Mouse (Mus musculus): ENCODE results near the gene Foxn1.

Foxn1 gene

GRCm38 (mm10) chr11:78358330-78359007, 27.9 kb downstream of the Foxn1 start:
- peak; percentile 39 to 62 for DNase-seq (ENCODE audit: low spot score in 2 of 2)

- peak in 1 of 2 experiments; percentile 73 for DNase-seq (ENCODE audit: low spot score in 2 of 2)
These were observed 30.7 kb downstream of the Foxn1 start for GRCm38 (mm10) chr11:78355471-78356238.

GRCm38 (mm10) chr11:78354905-78355304, 31.5 kb downstream of the Foxn1 start:
- DNase-seq (ENCODE audit: low spot score in 2 of 2): no peak

- DNase-seq (ENCODE audit: low spot score in 2 of 2): no peak
These were observed 33.3 kb downstream of the Foxn1 start for GRCm38 (mm10) chr11:78353081-78353480.

GRCm38 (mm10) chr11:78349441-78350358, 36.7 kb downstream of the Foxn1 start:
- no peak for DNase-seq (ENCODE audit: low spot score in 2 of 2)

GRCm38 (mm10) chr11:78348474-78348873, 37.9 kb downstream of the Foxn1 start:
- no peak for DNase-seq (ENCODE audit: low spot score in 2 of 2)

DNA sequence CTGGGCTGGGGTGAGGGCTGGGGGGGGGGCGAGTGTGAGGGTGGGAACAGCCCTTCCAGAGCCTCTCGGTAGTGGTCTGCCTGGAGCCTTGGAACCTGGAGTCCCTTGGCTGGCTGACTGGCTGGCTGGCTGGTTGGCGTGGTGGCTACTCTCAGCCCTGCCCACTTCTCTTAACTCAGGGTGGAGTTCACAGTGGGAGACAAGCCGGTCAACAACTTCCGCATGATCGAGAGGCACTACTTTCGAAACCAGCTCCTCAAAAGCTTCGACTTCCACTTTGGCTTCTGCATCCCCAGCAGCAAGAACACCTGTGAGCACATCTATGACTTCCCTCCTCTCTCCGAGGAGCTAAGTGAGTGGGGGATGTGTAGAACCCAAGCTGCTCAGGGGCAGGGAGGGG, 38.5 kb downstream of the Foxn1 start:
- no peak for DNase-seq (ENCODE audit: low spot score in 2 of 2)

- peak in 1 of 2 experiments; percentile 63 for DNase-seq (ENCODE audit: low spot score in 2 of 2)
These were observed 39.1 kb downstream of the Foxn1 start for GRCm38 (mm10) chr11:78347070-78347754.

GRCm38 (mm10) chr11:78346326-78347069, 39.9 kb downstream of the Foxn1 start:
- DNase-seq (ENCODE audit: low spot score in 2 of 2): no peak

- peak in 1 of 2 experiments; percentile 21 for DNase-seq (ENCODE audit: low spot score in 2 of 2)
These were observed 40.6 kb downstream of the Foxn1 start for GRCm38 (mm10) chr11:78345801-78346200.

DNA sequence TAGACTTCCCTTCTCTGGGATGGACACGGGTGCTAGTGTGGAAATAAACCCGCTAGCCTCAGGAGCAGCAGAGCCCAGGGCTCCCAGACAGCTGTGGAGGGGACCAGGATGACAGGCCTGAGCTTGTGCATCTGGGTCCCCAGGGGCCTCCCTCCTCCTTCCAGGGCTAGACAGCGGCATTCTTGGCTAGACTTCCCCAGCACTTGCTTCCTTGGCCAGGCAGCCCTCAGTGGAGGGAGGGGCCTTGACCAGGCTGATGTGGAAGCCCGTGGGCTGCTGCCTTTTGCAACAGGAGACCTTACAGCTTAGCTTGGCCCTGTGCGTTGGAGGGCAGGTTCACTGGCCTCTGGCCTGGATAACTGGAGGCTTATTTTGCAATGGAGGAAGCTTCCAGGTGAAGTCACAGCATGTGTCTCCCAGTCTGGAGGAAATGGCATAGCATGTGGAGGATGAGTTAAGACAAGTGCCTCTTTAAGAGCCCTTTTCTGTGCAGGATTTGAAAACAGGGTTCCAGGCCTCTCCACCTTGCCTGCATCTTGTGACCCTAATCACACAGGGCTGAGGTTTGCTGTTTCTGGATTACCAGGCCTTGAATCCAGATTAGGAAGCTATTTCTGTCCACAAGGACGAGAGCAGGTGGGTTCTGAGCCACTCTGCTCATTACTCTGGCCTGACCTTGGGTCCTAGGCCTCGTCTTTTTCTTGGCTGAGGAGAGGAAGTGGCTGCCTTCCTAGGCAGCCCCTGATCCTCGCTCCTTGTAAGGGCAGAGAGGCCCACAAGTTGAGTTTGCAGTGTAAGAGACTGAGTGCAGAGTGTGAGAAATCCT, 41.3 kb downstream of the Foxn1 start:
- no peak for DNase-seq (ENCODE audit: low spot score in 2 of 2)

DNA sequence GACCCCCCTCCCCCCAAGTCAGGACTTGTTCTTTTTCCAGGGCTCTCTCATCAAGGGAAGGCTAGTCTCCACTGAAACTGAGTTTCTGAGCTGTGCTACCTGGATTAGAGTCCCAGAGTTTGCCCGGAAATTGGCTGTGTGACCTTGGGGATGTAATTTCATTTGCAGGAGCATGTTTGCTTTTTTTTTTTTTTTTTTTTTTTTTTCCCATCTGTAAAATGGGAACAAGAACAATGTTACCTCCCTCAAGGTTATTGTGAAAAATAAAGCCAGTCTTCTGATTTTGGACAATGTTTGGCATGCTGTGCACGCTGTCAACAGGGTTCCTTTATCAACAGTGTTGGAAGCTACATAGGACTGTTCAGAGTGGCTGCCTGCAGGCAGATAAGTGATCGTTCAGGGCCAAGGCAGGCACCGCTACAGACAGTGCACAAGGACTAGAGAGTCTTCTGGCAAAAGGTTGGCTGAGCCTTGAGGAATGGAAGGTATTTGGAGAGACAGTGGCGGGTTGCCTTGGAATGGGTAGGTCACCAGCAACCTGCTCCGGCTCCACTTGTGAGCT, 41.9 kb downstream of the Foxn1 start:
- no peak for DNase-seq (ENCODE audit: low spot score in 2 of 2)

- DNase-seq (ENCODE audit: low spot score in 2 of 2): peak; percentile 67 to 76
These were observed 42.7 kb downstream of the Foxn1 start, which contains the start of gene Unc119 for GRCm38 (mm10) chr11:78343381-78344327. Gene Unc119, plus strand, starts transcription at chr11:78343482.

DNA sequence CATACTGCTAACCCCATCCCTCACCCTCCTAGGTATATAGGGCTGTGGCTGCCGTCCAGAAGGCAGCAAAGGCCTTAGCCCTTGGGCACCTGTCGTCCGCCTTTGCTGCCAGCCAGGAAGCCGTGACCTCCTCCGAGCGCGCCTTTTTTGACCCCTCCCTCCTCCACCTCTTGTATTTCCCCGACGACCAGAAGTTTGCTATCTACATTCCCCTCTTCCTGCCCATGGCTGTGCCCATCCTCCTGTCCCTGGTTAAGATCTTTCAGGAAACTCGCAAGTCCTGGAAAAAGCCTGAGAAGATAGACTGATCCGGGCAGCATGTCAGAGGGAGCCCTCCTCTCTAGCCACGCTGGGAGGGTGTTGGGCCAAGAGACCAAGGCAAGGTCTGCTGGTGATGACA, 44.7 kb downstream of the Foxn1 start:
- DNase-seq (ENCODE audit: low spot score in 2 of 2): no peak

GRCm38 (mm10) chr11:78337040-78337439, 49.3 kb downstream of the Foxn1 start:
- DNase-seq (ENCODE audit: low spot score in 2 of 2): no peak

DNA sequence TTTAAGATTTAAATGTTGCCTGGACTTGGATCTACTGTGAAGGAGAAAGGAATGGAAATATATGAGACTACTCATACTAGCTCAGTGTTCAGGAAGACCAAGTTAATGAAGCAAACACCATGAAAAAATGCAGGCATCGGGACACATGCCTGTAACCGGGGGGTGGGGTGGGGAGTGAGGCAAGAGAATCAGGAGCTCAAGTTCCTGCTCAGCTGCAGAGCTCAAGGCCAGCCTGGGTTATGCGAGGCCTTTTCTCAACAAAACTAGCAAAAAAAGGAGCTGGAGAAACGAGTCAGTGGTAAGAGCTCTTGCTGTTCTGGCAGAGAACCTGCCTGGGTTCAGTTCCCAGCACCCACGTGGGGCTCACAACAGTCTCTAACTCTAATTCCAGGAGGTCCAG, 52.4 kb downstream of the Foxn1 start:
- DNase-seq (ENCODE audit: low spot score in 2 of 2): no peak

DNA sequence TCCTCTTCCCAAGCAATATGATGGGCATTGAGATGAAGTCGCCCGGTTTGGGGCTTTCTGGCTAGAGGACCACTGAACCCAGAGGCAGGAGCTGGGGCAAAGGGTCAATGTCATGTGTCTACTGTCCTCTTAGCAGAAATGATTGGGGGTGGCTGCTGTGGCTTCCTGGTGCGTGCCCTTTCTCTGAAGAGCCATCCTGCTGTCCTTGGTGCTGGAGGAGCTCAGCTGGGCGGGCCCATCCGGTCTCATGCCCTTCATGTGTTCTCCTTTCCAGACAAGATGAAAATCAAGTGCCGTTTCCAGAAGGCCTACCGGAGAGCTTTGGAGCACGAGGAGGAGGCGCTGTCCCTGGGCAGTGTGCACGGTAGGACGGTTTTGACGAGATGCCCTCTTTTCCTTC, 53.7 kb downstream of the Foxn1 start:
- no peak for DNase-seq (ENCODE audit: low spot score in 2 of 2)

DNA sequence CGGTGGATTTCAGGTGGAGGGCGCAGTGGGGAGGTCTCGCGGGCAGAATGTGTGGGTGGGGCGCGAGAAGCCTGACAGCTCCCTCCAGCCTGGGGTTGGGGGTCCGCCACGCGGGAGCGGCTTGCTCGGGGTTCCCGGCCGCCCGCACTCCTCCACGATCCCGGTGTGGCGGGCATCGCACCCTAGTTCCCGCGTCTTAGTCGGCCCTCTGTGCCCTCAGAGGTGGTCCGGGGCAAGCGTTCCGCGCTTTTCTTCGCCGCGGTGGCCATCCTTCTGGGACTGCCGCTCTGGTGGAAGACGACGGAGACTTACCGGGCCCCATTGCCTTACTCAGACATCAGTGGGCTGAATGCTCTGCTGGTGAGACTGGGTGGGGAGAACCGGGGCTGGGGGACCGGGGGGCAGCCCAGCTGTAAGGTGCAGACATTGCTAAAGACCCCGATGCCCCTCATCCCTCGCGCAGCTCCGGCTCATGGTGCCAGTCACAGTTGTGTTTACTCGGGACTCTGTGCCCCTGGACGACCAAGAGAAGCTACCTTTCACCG, 57.8 kb downstream of the Foxn1 start:
- no peak for DNase-seq (ENCODE audit: low spot score in 2 of 2)
